Mouse (Mus musculus): ENCODE measurements around the gene Slc6a20a. TPM values are rescaled to one million over a fixed set of nuclear protein-coding genes. Genes with fewer than 3 reads are reported as not detected.

Gene Slc6a20a
- polyA plus RNA-seq, 2 experiments = 2.5 to 3.3 TPM

DNA sequence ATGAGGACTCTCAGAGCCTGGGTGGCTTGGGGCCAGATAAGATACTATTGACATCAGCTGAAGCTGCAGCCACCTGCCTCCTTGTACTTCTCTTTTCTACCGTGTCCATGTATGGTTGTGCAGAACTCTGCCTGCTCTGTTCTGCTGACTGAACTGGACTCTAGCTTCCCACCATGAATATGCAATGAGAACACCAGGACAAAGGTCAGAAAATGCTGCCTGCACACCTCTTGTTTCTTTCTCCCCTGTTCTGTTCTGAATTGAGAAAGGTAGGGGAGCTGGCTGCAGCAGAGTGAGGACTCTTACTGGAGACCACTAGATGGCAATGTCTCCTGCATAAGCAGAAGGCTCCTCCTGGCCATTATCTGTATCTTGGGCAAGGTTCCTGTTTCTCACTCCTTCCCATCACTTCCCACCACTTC, 40.0 kb downstream of the Slc6a20a start:
- H3K36me3 ChIP-seq (replicated peaks; ENCODE audit: control insufficient read depth, insufficient read depth, low read depth) = no peaks in the 10 kb centered on the region
- no peaks in the 10 kb centered on the region for H3K4me1 ChIP-seq (replicated peaks; ENCODE audit: control insufficient read depth in 2 of 2, insufficient read depth in 2 of 2, low read length in 1 of 2)
- no peak overlapping the region for H3K4me3 ChIP-seq (ENCODE audit: insufficient read depth in 1 of 2, low read depth in 2 of 2, low read length in 2 of 2)
- no peak overlapping the region for H3K9ac ChIP-seq (replicated peaks)
- peak; percentile 73 for TF ChIP-seq CTCF (IDR thresholded peaks at IDR 0.05; ENCODE audit: low read depth)
- TF ChIP-seq EP300 (IDR thresholded peaks at IDR 0.05; ENCODE audit: low read depth) = no peak
- DNase-seq (ENCODE audit: low read depth in 3 of 3, low spot score in 3 of 3) = peak in 1 of 3 experiments; percentile 10
- no peak overlapping the region for H3K27ac ChIP-seq
- no peak for ATAC-seq (ENCODE audit: insufficient read depth)
- H3K9me3 ChIP-seq (ENCODE audit: control insufficient read depth, low read length) = no peaks in the 10 kb centered on the region
- H3K4me2 ChIP-seq (ENCODE audit: low read depth) = no peak overlapping the region
- no peaks in the 10 kb centered on the region for H3K27me3 ChIP-seq (ENCODE audit: control insufficient read depth, insufficient read depth, low read length)
- WGBS (ENCODE audit: insufficient replicate concordance) = 15% methylated on average over 1 of the region's 1 CpGs

DNA sequence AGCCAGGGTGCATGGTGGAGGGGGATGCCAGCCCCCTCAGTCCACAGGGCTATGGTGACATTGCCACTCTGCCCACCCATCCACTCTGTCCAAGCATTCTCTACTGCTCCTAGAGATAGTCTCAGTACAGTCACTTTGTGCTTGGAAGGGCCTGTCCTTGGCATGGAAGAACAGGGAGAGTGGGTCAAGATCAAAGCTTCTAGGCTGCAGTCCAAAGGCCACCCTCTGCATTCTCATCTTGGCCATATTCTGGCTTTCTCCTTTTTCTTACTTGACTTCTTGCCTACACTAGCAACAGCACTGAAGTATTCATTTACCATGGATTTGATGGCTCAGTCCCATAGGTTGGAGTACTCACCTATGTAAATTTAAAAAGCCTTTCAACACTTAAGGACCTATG, 40.5 kb downstream of the Slc6a20a start:
- Histone ChIP-seq H3K9ac (replicated peaks) (no peak overlapping the region), H3K27me3 (ENCODE audit: control insufficient read depth, insufficient read depth, low read length) (no peaks in the 10 kb centered on the region), H3K4me1 (replicated peaks; ENCODE audit: control insufficient read depth in 2 of 2, insufficient read depth in 2 of 2, low read length in 1 of 2) (no peaks in the 10 kb centered on the region), H3K4me3 (ENCODE audit: insufficient read depth in 1 of 2, low read depth in 2 of 2, low read length in 2 of 2) (no peak overlapping the region), H3K27ac (no peak overlapping the region), H3K36me3 (replicated peaks; ENCODE audit: control insufficient read depth, insufficient read depth, low read depth) (no peaks in the 10 kb centered on the region), H3K4me2 (ENCODE audit: low read depth) (no peak overlapping the region), H3K9me3 (ENCODE audit: control insufficient read depth, low read length) (no peaks in the 10 kb centered on the region)
- no peak for TF ChIP-seq CTCF (IDR thresholded peaks at IDR 0.05; ENCODE audit: low read depth)
- TF ChIP-seq EP300 (IDR thresholded peaks at IDR 0.05; ENCODE audit: low read depth) = no peak
- no peak for ATAC-seq (ENCODE audit: insufficient read depth)
- DNase-seq (ENCODE audit: low read depth in 3 of 3, low spot score in 3 of 3) = no peak

DNA sequence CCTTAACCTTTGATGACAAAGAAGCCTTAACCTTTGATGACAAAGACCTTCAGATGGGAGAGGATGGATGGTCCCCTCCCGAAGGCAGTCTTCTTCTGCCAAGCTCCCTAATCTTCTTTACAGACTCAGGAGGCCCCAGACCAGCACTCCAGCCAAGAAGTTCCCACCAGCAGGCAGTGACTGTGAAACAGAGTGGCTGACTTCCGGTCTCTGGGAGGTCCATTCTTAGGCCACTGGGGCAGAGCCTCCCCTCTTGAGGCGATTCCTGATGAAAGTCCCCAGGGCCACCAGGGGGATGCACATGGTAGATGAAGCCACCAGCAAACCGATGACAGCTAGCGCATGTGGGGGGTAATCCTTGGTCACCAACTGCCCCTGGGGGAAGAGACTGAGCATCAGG, 41.9 kb downstream of the Slc6a20a start:
- DNase-seq (ENCODE audit: low read depth in 3 of 3, low spot score in 3 of 3) = no peak
- Histone ChIP-seq H3K9ac (replicated peaks) (no peak overlapping the region), H3K4me1 (replicated peaks; ENCODE audit: control insufficient read depth in 2 of 2, insufficient read depth in 2 of 2, low read length in 1 of 2) (no peaks in the 10 kb centered on the region), H3K4me3 (ENCODE audit: insufficient read depth in 1 of 2, low read depth in 2 of 2, low read length in 2 of 2) (no peak overlapping the region), H3K36me3 (replicated peaks; ENCODE audit: control insufficient read depth, insufficient read depth, low read depth) (no peaks in the 10 kb centered on the region), H3K9me3 (ENCODE audit: control insufficient read depth, low read length) (no peaks in the 10 kb centered on the region), H3K27ac (no peak overlapping the region), H3K27me3 (ENCODE audit: control insufficient read depth, insufficient read depth, low read length) (no peaks in the 10 kb centered on the region), H3K4me2 (ENCODE audit: low read depth) (no peak overlapping the region)
- no peak for ATAC-seq (ENCODE audit: insufficient read depth)
- WGBS (ENCODE audit: insufficient replicate concordance) = 56% methylated on average over 5 of the region's 5 CpGs
- TF ChIP-seq CTCF (IDR thresholded peaks at IDR 0.05; ENCODE audit: low read depth) (no peak), EP300 (IDR thresholded peaks at IDR 0.05; ENCODE audit: low read depth) (no peak)

DNA sequence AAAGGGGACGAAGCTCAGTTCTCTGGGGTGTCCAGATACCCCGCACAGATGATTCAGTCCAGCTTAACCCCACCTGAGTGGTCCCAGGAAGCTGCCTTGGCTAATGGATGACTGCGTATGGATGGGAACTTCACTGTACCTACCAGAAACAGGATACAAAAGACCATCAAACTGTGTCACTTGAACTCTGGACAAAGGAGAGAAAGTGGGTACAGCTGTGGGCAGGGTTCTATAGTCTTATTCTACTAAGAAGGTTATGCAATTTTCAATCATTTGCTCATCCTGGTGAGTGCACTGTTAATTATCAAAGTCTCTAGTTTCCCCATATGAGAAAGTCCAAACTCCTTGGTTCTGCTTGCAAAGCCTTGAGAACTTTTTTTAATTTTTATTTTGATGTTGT, 45.7 kb downstream of the Slc6a20a start:
- 71% methylated on average over 3 of the region's 3 CpGs for WGBS (ENCODE audit: insufficient replicate concordance)

DNA sequence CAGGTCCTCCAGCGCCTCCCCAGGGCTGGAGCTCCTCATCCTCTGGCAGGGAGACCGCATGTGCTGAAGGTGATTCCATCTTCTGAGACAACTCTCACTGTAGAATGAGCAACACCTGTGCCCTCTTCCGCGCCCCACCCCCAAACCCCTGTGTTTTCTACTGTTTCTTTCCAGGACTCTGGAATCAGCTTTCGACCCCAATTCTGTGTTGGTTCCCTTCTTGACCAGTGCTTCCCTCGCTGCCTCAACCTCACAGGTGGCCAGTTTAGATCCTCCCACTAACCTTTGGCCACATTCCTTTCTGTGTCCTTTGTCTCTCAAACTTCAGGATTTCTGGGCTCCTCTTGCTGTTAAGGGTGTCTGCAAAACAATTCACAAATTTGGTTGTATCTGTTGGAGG, 46.4 kb downstream of the Slc6a20a start, which contains the start of gene Slc6a20b:
Slc6a20b (minus strand) TSS at position 285 of the 400 bp plus-strand sequence.
- no peak within 1 kb of the TSS for H3K4me3 ChIP-seq (ENCODE audit: insufficient read depth in 1 of 2, low read depth in 2 of 2, low read length in 2 of 2)

More for the DNA sequence above, 45.7 kb downstream of the Slc6a20a start:
- no peak overlapping the region for H3K9ac ChIP-seq (replicated peaks)
- no peaks in the 10 kb centered on the region for H3K4me1 ChIP-seq (replicated peaks; ENCODE audit: control insufficient read depth in 2 of 2, insufficient read depth in 2 of 2, low read length in 1 of 2)
- no peak overlapping the region for H3K4me2 ChIP-seq (ENCODE audit: low read depth)
- ATAC-seq (ENCODE audit: insufficient read depth) (no peak), DNase-seq (ENCODE audit: low read depth in 3 of 3, low spot score in 3 of 3) (no peak)
- H3K4me3 ChIP-seq (ENCODE audit: insufficient read depth in 1 of 2, low read depth in 2 of 2, low read length in 2 of 2) = no peak overlapping the region
- H3K27ac ChIP-seq = no peak overlapping the region
- no peaks in the 10 kb centered on the region for H3K9me3 ChIP-seq (ENCODE audit: control insufficient read depth, low read length)
- TF ChIP-seq EP300 (IDR thresholded peaks at IDR 0.05; ENCODE audit: low read depth) (no peak), CTCF (IDR thresholded peaks at IDR 0.05; ENCODE audit: low read depth) (no peak)
- H3K36me3 ChIP-seq (replicated peaks; ENCODE audit: control insufficient read depth, insufficient read depth, low read depth) = no peaks in the 10 kb centered on the region
- no peaks in the 10 kb centered on the region for H3K27me3 ChIP-seq (ENCODE audit: control insufficient read depth, insufficient read depth, low read length)

More for the DNA sequence above, 46.4 kb downstream of the Slc6a20a start, which contains the start of gene Slc6a20b:
- H3K9me3 ChIP-seq (ENCODE audit: control insufficient read depth, low read length) = no peaks in the 10 kb centered on the region
- H3K4me2 ChIP-seq (ENCODE audit: low read depth) = no peak within 1 kb of the TSS
- ATAC-seq (ENCODE audit: insufficient read depth) (no peak), DNase-seq (ENCODE audit: low read depth in 3 of 3, low spot score in 3 of 3) (no peak)
- no peaks in the 10 kb centered on the region for H3K27me3 ChIP-seq (ENCODE audit: control insufficient read depth, insufficient read depth, low read length)
- no peak within 1 kb of the TSS for H3K27ac ChIP-seq
- TF ChIP-seq CTCF (IDR thresholded peaks at IDR 0.05; ENCODE audit: low read depth) (no peak), EP300 (IDR thresholded peaks at IDR 0.05; ENCODE audit: low read depth) (no peak)
- 70% methylated on average over 6 of the region's 6 CpGs for WGBS (ENCODE audit: insufficient replicate concordance)
- no peaks in the 10 kb centered on the region for H3K4me1 ChIP-seq (replicated peaks; ENCODE audit: control insufficient read depth in 2 of 2, insufficient read depth in 2 of 2, low read length in 1 of 2)
- no peaks in the 10 kb centered on the region for H3K36me3 ChIP-seq (replicated peaks; ENCODE audit: control insufficient read depth, insufficient read depth, low read depth)
- no peak within 1 kb of the TSS for H3K9ac ChIP-seq (replicated peaks)

Data from liver, embryonic 14.5 days (tissue).